Mouse (Mus musculus) gastrocnemius, adult 18-20 months (tissue): ENCODE measurements around the gene Glrp1. TPM values are rescaled to one million over a fixed set of nuclear protein-coding genes. Genes with fewer than 3 reads are reported as not detected.

ENCODE experiments used
- DNase-seq: peaks from one replicate; pipeline ENCODE4 v3.0.0; 2021; ENCODE audit warnings: low spot score
- long read RNA-seq, 2 experiments: library from polyadenylated mRNA; stranded (forward); transcript quantifications; one replicate each; pipeline ENCODE4 v2.0.0; 2021
- total RNA-seq, 2 experiments: library from RNA; stranded (reverse); gene quantifications; 2 replicates each; pipeline ENCODE4 v1.2.3; 2021

The Glrp1 gene
- total RNA-seq = not detected
- long read RNA-seq, experiment 1 = 0 reads
- long read RNA-seq, experiment 2 = 0 reads

DNA sequence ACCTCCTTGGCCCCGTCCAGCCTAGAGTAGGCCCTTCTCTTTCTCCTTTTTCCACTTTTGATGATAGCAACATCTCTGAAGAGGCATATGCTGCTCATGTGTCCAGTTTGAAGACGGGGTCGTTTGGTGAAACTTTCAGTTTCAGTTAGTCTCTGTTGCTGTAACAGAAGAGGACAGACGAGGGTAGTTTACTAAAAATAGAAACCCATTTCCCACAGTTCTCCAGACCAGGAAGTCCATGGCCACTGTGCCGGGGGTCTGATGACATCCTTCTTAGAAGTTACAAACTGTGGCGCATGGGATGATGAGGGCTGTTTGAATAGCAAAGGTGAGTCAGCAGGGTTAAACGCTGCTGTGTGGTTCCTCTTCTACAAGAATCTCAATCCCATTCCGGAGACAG lies at the start of gene Glrp1:
Gene Glrp1, minus strand, starts transcription at position 278 of the 400 bp plus-strand sequence.
- no peak for DNase-seq

DNA sequence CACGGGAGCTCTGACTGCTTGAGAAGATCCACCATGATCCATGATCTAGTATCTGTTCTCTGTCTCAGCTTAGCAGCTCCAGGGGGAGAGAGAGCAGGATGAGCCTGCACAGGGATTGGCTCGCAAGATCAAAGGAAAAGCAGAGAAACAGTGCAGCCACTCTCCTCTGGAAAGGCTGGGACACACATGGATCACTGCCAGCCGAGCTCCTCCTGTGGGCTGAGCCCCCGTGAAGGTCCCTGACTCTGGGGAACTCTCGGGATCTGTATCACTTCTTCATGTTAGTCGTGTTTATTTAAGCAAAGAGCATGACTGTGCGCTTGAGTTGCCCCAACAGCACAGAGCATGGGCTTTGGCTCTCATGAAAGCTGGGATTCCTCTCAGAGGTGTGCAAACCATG lies 49.4 kb upstream of the Glrp1 start:
- no peak for DNase-seq

DNA sequence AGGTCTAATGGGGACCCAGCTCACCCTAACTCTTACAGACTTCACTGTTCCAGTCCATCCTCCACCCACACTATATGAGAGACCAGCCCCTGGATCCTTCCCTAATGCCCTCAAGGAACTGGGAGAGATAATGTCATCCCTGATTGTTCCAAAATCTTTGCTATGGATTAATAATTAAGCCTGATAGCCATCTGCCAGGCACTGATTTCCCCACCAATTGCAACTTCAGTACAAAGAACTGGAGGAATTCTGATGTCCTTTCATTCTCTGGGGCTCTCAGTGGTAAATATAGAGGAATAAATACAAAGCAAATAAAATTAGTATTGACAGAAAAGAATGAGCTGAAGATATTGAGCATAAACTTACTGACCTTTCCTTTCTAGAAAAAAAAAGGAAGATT lies 48.9 kb upstream of the Glrp1 start:
- DNase-seq = no peak

DNA sequence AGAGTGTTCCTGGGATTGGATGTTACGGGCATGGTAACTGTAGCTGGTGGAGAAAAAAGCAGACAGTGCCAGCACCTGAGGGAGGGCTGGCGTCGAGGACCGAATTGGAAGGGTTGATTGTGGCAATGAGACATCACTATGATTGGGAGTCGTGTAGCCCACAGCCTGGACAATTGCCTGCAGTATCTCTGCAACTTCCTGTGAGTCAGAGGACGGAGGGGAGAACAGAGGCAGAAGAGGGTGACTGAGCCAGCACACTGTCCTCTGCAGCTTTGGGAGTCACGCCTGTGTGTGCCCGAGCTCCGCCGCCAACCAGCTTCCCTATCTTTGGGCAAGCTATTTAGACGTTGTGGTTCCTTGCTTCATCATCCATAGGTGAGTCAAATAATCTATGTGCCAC lies 46.5 kb upstream of the Glrp1 start:
- DNase-seq = no peak

DNA sequence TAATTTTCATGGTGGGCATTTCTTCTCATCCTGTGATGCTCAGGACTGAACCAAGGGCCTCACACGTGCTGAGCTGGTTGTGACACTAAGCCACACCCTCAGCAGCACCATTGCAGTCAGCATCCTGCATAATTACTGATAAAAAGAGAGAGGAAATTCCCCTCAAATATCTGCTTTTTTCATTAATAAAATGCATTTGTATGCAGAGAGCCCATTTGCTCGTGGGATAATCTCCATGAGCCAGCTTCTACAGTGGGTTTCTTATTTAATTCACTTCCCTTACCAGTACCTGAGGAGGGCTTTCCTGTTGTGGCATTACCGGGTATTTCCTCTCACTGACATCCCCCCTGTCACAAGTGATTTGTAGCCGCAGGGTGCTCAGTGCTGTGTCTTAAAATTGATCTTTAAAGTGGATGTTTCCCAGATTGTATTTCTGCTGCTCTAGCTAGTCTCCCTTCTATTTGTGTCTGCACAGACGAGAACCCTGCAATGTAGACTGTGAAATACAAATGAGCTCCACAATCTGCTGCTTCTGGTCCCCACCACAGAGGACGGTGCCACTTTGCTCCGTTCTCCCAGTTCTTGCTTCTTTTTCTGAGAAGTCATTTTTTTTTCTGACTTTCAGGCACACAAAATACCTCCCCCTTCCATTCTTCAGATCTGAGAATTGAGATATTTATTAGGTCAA lies 43.8 kb upstream of the Glrp1 start:
- DNase-seq = no peak

DNA sequence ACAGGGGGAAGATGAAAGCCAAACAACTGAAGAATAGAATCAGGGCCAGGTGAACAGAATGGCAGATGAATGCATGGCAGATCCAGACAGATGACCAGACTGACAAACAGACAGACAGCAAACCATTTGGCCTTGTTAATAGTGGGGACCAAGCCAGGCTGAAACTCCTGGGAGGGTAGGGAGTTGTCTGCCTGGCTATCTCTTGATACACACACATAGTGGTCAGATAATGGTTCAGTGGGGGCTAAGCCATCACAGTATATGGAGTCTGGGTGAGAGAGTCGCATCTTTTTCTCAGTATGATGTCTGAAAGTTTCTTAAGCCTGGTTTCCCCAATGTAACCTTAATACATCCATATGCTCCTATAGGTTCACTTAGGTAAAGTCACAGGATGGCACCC lies 39.4 kb upstream of the Glrp1 start:
- DNase-seq = no peak

DNA sequence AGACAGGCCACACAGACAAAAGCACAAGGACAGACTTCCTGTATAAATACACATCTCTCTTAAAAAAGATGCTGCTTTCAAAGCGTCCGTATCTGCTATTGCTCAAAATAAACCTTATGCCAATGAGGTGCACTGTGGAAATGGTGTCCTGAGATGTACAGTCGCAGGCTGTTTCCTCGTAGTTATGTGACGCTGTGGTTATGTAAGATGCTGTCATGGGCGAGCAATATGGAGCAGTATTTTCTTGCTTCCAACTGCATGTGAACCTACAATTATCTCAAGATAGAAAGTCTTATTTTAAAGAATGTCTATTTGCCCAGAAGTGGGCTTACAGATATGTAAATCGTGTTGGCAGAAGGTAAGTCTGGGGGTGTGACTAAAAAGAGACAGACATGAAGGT lies 37.3 kb upstream of the Glrp1 start:
- no peak for DNase-seq

DNA sequence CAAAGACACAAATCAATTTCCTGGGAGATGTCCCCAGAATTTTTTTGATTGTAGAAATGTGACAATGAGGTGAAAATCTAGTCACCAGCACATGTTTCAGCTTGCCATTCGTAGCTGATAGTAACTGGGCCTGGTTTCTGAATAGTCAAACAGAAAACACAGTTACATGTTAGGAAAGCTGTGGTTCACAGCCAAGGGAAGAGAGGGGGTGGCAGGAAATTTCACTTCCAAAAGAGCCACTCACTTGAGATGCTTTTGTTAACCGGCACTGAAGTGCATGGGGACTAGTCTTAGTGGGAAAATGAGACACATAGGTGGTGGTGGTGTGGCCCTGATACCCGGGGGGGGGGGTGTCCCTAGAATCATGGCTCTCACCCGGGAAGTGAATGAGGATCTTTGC lies 33.7 kb upstream of the Glrp1 start:
- DNase-seq = no peak

DNA sequence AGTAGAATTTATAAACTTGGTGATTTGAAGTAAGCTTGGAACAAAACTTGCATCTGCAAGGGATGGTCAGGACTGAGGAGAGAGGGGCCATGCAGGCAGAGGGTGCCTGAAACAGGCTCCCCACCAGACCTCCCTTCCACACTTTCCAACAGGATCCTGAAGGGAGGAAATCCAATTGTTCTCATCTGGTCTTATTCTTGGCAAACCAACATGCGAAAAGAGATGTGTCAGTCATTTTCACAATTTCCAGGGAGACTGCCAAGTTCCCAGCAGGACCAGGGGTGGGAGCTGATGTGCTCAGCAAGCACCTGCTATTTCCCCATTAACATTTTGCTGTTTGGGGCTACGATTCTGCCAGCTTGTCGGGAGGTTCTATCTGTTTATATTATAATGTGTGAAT lies 30.0 kb upstream of the Glrp1 start:
- no peak for DNase-seq

DNA sequence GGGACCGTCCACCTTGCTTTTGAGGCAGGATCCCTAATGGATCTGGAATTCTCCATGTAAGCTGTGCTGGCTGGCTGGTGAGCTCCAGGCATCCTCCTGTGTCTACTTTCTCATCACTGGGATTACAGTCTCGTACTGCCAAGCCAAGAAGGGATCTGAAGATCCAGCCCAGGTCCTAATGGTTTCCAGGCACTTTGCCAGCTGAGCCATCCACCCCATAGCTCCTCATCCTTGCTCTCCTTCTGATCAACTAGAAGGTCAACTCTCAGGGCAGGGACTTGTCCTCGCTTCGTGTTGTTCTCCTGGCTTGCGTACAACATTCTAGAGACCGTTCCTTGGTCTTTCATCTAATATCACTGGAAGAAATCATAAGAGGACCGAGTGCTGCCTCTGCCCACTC lies 29.4 kb upstream of the Glrp1 start:
- no peak for DNase-seq

DNA sequence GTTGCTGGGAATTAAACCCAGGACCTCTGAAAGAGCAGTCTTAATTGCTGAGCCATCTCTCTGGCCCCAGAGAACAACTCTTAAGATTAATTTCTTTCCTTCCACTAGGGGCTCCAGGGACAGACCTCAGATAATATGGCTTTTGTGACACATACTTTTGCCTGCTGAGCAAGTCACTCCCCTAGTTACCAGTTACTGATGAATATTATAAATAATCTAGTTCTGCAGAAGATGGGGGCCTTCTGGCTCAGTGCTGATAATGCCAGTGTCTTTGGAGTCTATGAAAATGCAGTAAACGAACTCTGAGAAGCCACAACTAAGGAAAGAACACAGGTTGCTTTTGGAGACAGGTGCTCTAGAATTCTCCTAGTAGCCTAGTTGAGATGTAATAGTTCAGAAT lies 26.4 kb upstream of the Glrp1 start:
- DNase-seq = no peak

DNA sequence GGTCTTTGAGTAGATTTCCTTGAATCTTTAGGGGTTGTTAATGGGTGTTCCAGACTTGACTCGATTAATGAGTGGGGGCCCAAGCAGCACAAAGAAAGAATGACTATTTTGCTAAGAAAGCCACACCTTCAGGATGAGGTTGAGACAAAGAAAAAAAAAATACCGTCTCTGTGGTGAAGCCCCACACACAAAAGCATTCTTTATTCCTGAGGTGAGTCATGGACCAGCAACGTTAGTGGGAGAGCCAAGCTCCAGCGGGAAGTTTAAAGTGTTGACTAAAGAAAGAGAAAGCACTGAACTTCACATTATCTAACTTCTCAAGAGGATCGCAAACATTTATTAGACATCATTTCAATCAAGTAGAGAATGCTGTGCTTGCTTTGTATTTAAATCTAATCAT lies 24.2 kb upstream of the Glrp1 start:
- no peak for DNase-seq

DNA sequence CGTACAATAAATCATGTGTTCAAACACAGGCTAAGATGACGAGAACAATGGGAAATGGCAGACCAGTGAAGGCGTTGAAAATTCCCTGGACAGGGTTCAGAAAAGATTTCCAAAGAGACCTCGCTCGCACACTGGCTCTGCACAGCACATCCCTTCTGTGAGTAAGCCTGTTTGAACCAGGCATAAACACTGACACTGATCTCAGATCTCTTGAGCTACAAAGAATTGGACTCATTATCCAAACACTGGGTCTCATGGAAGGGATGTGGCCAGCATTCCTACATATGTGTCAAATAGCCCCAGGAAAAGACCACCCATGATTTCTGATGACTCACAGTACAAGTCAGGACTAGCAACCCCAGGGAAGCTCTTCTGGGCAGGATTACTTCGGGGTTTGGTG lies 16.3 kb upstream of the Glrp1 start:
- DNase-seq = no peak

DNA sequence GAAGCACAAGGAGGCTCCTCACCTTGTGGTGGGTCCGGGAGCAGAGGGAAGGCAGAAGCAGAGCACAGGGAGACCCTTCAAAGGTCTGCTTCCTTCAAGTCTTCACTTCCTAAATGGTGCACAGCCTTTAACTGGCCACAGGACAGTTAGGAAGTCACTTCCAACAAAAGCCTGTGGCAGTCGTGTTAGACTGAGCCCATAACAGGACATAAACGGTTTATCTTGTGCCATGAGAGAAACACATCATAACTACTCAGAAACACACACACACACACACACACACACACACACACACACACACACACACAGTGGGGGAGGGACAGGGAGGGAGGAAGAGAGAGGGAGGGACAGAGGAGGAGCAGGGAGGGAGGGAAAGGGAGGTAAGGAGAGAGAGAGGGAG lies 15.8 kb upstream of the Glrp1 start:
- no peak for DNase-seq

DNA sequence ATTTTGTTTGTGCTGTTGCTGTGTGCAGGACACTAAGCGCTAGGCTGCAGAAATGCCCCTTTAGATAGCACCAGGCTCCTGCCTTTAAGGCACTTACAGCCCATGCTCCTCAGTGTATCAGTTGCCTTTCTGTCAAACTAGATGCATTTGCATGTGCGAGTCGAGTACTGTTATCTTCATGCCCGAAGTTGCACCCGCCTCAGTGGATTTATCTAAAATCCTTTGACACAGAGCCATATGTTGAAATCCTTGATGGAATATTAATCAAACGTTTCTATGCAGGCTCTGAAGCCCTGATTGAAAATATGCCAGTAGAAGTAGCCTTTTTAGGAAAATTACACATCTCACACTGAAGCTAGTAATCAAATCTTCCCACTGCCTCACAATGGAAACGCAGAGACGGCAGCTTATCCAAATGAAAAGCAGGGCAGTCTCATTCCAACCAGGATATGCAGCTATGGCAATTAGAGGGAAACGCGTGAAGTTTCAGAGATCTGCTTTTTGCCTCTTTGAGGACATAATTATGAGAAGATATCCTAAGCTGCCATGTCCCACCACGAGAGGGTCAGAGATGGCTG lies 11.4 kb upstream of the Glrp1 start:
- no peak for DNase-seq

DNA sequence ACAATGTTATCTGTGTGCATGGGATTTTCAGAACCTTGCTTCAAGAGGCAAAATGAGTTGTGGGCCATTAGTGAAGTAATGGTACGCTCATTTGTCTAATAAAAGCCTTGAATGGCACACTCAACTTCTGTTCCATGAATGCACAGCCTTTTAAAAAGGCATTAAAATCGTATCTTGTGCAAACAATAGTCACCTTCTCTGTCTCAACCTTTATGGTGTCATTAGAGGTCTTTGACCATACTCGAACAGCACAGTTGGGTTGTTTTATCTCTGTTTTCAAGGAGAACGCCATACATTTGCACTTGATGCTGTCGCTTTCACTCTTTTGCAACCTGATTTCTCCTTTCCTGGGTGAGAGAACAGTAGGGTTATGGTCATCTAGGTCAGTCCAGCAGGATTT lies 3.7 kb upstream of the Glrp1 start:
- no peak for DNase-seq

DNA sequence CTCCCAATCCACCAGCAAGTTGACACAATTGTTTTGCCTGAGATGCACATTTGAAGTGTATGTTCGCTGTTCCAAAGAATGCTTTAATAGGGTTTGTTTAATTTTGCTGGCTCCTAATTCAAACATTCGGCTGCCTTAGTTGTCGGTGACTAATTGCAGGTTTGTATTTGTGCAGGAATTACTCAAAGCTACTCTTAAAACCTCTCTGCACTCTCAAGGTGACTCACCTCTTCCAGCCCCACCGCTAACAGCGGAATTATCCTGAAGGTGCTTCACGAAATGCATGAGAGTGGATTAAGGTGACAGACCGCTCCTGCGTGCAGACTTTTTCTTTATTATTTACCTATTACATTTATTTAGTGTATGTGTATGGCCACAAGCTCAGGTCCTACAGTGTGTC lies 2.0 kb downstream of the Glrp1 start:
- no peak for DNase-seq

DNA sequence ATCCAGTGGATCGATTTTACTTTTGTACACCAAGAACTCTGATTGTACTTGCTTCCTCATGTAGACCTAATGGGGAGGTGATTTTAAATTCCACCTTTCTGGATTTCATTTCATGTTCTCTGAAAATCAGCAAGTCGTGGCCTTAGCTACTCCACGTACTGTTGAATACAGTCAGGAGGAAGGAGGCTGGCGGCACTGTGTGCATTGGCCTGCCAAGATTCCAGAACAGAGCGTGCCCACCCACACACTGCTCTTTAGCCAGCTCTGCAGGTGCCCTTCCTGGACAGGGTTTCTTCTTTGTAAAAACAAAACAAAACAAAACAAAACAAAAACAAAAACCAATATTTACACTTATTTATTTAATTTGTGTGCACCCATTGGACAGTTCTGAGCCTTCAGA lies 2.7 kb downstream of the Glrp1 start:
- no peak for DNase-seq

DNA sequence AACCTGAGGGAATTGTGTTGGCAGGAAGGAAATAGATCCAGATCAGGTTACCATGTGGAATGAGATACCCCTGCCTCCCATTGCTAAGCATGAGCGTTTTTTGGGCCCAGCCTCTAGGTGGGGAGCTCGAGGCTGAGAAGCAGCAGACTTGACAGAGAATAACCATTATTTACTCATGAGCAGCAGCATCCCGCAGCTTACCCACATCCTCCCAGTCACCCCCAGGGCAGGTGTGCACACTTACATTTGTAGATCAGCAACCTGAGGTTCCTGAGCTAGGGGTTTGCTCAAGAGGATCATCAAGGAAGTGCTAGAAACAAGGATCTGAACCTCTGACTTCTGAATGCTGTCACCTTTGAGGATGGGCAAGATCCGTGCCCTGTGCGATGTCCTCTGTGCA lies 3.5 kb downstream of the Glrp1 start:
- no peak for DNase-seq

DNA sequence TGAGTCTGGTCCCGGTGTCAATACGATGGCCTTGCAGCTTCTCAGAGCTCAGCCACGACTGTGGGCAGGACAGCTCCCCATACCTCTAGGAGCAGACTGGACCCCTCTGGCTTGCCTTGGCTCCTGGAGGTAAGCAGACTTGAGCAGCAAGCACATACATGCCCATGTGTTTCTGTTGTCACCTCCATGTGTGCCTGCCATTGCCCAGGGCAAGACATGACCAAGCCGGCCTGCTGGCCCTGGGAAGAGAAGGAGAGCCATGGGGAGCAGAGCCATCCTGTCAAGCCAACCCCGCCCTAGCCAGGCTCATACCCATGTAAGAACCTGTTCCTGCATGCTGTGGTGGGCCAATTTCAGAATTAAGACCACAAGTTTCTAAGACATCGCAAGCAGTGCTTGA lies 4.2 kb downstream of the Glrp1 start:
- DNase-seq = no peak

DNA sequence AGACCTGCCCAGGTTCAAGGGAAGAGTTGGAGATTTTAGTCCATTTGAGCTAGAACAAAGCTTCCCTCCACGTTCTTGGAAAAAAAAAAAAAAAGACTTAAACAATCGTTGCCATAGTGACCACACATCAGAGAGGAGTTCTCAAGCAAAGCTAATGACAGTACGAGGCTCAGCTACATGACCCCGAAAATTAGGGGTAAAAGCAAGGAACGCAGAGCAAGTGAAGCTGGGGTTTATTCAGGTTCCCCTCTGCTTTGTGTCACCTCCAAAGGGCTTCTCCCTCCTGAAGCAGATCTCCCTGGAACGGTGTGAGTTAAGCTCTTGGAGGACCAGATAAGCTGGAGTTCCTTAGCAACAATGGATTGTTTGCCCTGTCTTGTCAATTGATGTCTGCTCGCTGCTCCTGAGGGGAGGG lies 5.3 kb downstream of the Glrp1 start:
- DNase-seq = no peak

DNA sequence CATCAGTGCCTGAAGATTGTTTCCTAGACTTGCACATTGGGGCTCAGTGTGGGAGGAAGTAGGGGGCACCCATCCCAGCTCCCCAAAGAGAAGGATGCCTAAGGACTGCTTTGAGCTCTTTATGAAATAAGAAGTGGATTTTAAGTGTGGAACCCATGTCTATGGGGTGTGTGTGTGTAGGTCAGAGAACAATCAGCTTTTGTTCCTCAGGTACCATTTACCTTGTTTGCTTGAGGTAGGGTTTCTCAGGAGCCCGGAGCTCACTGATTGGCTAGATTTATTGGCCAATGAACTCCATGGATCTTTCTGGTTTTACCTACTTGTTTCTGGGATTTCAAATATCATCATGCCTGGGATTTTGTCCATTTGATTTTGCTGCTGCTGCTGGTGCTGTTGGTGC lies 7.0 kb downstream of the Glrp1 start:
- no peak for DNase-seq

DNA sequence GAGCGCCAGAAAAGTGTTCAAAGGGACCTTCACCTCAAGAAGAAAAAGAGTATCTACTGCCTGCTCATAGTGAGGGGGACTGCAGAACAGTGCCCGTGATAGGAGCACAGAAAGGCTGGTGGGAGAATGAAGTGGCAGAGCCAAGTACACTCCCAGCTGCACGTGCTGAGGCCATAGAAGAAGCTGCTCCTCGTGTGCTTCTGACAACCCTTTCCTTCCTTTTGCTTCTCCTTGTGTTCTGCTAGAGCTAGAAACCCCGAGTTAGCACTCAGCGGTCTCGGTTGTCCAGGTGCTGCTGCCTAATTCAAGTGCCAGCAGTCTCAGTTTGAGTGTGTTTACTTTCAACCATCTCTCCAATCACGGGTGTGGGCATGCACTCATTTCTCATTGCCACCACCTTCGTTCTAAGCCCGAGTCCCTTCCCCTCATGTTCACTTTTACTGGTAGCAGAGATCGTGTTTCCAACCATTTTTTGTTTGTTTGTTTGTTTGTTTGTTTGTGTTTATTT lies 10.6 kb downstream of the Glrp1 start:
- no peak for DNase-seq

DNA sequence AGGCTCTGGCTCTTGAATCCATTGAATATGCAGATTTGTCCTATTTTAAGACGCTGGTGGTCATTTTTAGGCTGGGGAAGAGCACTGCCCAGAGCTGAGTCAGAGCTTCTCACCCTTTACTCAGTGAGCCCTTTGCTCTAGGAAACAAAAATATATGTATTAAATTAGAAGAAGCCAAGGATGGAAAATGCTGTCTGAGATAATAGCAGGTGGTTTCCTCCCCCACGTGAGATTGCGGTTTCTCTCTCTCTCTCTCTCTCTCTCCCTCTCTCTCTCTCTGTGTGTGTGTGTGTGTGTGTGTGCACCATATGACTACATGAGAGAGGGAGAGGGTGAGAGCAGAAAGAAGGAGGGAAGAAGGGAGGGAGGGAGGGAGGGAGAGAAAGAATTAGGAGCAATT lies 12.5 kb downstream of the Glrp1 start:
- no peak for DNase-seq
